In genomic region chr1:78490143-78490542, GRCm38 (mm10) we compare ENCODE assay signal across 17 mouse cellular contexts. TPM values are rescaled to one million over a fixed set of nuclear protein-coding genes. Genes with fewer than 3 reads are reported as not detected.
A peak's percentile ranks its signal among the peaks of the same experiment; 100 is the strongest.
DNase-seq lines count a peak whose midpoint lies in the region; ATAC-seq and TF ChIP-seq lines count a peak whose summit lies in the region.
"Had no signal": no experiment of that assay in that cellular context is flagged by ENCODE, and none has a peak within 500 bp of the region (broad histone marks: within the 10 kb centered on the region; RNA-seq: fewer than 3 reads in every experiment).

No protein-coding gene starts in this region.

- no peak for DNase-seq in forebrain, embryonic 10.5 days (ENCODE audit: extremely low spot score, low spot score)
- DNase-seq in forebrain, embryonic 14.5 days (ENCODE audit: low spot score), result no peak
- DNase-seq in midbrain, embryonic 10.5 days (ENCODE audit: low spot score), result no peak
- no peak for DNase-seq in midbrain, postnatal 0 days (ENCODE audit: low spot score)
- no peak for DNase-seq in embryo, embryonic 10.5 days (ENCODE audit: low spot score)
- no peak for DNase-seq in cerebellum, adult 11 months
- DNase-seq: cerebellum, adult 8-10 months; kidney, postnatal 25 days; layer of hippocampus, postnatal 36 days; lung, postnatal 4 days had no signal

- no peaks in the 10 kb centered on the region for H3K9me3 ChIP-seq in forebrain, embryonic 10.5 days
- H3K9me3 ChIP-seq in forebrain, embryonic 14.5 days (replicated peaks; ENCODE audit: control insufficient read depth, low read length), result no peaks in the 10 kb centered on the region
- no peaks in the 10 kb centered on the region for H3K9me3 ChIP-seq in midbrain, embryonic 10.5 days (replicated peaks)
- no peaks in the 10 kb centered on the region for H3K9me3 ChIP-seq in midbrain, postnatal 0 days (ENCODE audit: low read length)
- no peaks in the 10 kb centered on the region for H3K9me3 ChIP-seq in embryonic facial prominence, embryonic 15.5 days (replicated peaks)
- H3K9me3 ChIP-seq: embryonic facial prominence, embryonic 12.5 days; forebrain, embryonic 15.5 days; hindbrain, embryonic 15.5 days; limb, embryonic 15.5 days had no signal

- H3K36me3 ChIP-seq in forebrain, embryonic 10.5 days (replicated peaks), result no peaks in the 10 kb centered on the region; the same call in 1 of the 2 replicates
- H3K36me3 ChIP-seq in forebrain, embryonic 14.5 days (ENCODE audit: control insufficient read depth, insufficient read depth, low read length), result no peaks in the 10 kb centered on the region
- no peaks in the 10 kb centered on the region for H3K36me3 ChIP-seq in midbrain, embryonic 10.5 days
- no peaks in the 10 kb centered on the region for H3K36me3 ChIP-seq in midbrain, postnatal 0 days (ENCODE audit: insufficient read depth, low read length)
- H3K36me3 ChIP-seq in embryonic facial prominence, embryonic 15.5 days, result 0 out of 2 replicates have a peak, but pooled peaks cover 2% of the 10 kb centered on the region
- H3K36me3 ChIP-seq: embryonic facial prominence, embryonic 12.5 days; forebrain, embryonic 15.5 days; hindbrain, embryonic 15.5 days had no signal

- no peak for ATAC-seq in forebrain, embryonic 14.5 days
- ATAC-seq in midbrain, postnatal 0 days (ENCODE audit: low FRiP score), result no peak
- no peak for ATAC-seq in embryonic facial prominence, embryonic 15.5 days (ENCODE audit: insufficient number of reproducible peaks, low FRiP score, low TSS enrichment, low read depth)
- ATAC-seq in monocyte, adult 5-6 weeks (replicated peaks; ENCODE audit: insufficient number of reproducible peaks, low FRiP score, low TSS enrichment, poor library complexity, severe bottlenecking), result peak; percentile 27; the same call in 1 of the 2 replicates

- H3K4me1 ChIP-seq in forebrain, embryonic 10.5 days, result peaks cover 30% of the 10 kb centered on the region
- H3K4me1 ChIP-seq in forebrain, embryonic 14.5 days (ENCODE audit: control insufficient read depth, insufficient read depth, low read length), result peaks cover 5% of the 10 kb centered on the region
- H3K4me1 ChIP-seq in midbrain, embryonic 10.5 days, result peaks cover 30% of the 10 kb centered on the region
- no peaks in the 10 kb centered on the region for H3K4me1 ChIP-seq in midbrain, postnatal 0 days (ENCODE audit: insufficient read depth, low read length)
- peaks cover 25% of the 10 kb centered on the region for H3K4me1 ChIP-seq in embryonic facial prominence, embryonic 15.5 days

- peak overlapping the region; percentile 97; the same call in 1 of the 2 replicates for H3K4me3 ChIP-seq in forebrain, embryonic 10.5 days
- no peak overlapping the region for H3K4me3 ChIP-seq in forebrain, embryonic 14.5 days (ENCODE audit: low read depth, low read length)
- H3K4me3 ChIP-seq in midbrain, embryonic 10.5 days, result peak overlapping the region; percentile 80; the same call in 1 of the 2 replicates
- no peak overlapping the region for H3K4me3 ChIP-seq in midbrain, postnatal 0 days (ENCODE audit: low read depth, low read length)
- H3K4me3 ChIP-seq in embryonic facial prominence, embryonic 15.5 days (replicated peaks), result peak overlapping the region; percentile 94; the same call in 1 of the 2 replicates

- no peaks in the 10 kb centered on the region for H3K27me3 ChIP-seq in forebrain, embryonic 10.5 days (ENCODE audit: poor library complexity, severe bottlenecking)
- H3K27me3 ChIP-seq in forebrain, embryonic 14.5 days (replicated peaks; ENCODE audit: control insufficient read depth, insufficient read depth, low read length), result no peaks in the 10 kb centered on the region
- no peaks in the 10 kb centered on the region for H3K27me3 ChIP-seq in midbrain, embryonic 10.5 days (ENCODE audit: low read depth, poor library complexity, severe bottlenecking)
- H3K27me3 ChIP-seq in midbrain, postnatal 0 days (ENCODE audit: insufficient read depth, low read length), result no peaks in the 10 kb centered on the region
- no peaks in the 10 kb centered on the region for H3K27me3 ChIP-seq in embryonic facial prominence, embryonic 15.5 days
- H3K27me3 ChIP-seq: hindbrain, embryonic 15.5 days; limb, embryonic 15.5 days had no signal

- TF ChIP-seq CTCF in midbrain, postnatal 0 days (IDR thresholded peaks at IDR 0.05), result no peak

- no peak overlapping the region for H3K4me2 ChIP-seq in forebrain, embryonic 14.5 days (ENCODE audit: low read length)
- no peak overlapping the region for H3K4me2 ChIP-seq in midbrain, postnatal 0 days (ENCODE audit: low read depth, low read length, poor library complexity, severe bottlenecking)
- no peak overlapping the region for H3K4me2 ChIP-seq in embryonic facial prominence, embryonic 15.5 days (replicated peaks)

- H3K9ac ChIP-seq in forebrain, embryonic 14.5 days (ENCODE audit: low read length), result no peak overlapping the region
- H3K9ac ChIP-seq in midbrain, postnatal 0 days (replicated peaks; ENCODE audit: low read length, poor library complexity, severe bottlenecking), result no peak overlapping the region
- no peak overlapping the region for H3K9ac ChIP-seq in embryonic facial prominence, embryonic 15.5 days

- WGBS in forebrain, embryonic 10.5 days, result 81% methylated on average over 1 of the region's 1 CpGs
- 62% methylated on average over 1 of the region's 1 CpGs for WGBS in forebrain, embryonic 14.5 days
- WGBS in midbrain, embryonic 10.5 days, result 79% methylated on average over 1 of the region's 1 CpGs
- 89% methylated on average over 1 of the region's 1 CpGs for WGBS in midbrain, postnatal 0 days
- 59% methylated on average over 1 of the region's 1 CpGs for WGBS in embryonic facial prominence, embryonic 15.5 days

- no peak overlapping the region for H3K27ac ChIP-seq in forebrain, embryonic 10.5 days
- no peak overlapping the region for H3K27ac ChIP-seq in forebrain, embryonic 14.5 days (ENCODE audit: low read depth, low read length)
- H3K27ac ChIP-seq in midbrain, embryonic 10.5 days (replicated peaks), result no peak overlapping the region
- no peak overlapping the region for H3K27ac ChIP-seq in midbrain, postnatal 0 days (ENCODE audit: low read depth, low read length)
- H3K27ac ChIP-seq in embryonic facial prominence, embryonic 15.5 days (replicated peaks), result no peak overlapping the region
- H3K27ac ChIP-seq: embryonic facial prominence, embryonic 12.5 days; forebrain, embryonic 15.5 days; hindbrain, embryonic 15.5 days; limb, embryonic 15.5 days had no signal

RNA-seq across cellular contexts. Expression of gene Farsb, which starts 1.4 kb away (rescaled TPM):
- polyA plus RNA-seq in forebrain, embryonic 10.5 days (2016; fragmentation: Nextera tagmentation; extraction: Ambion mirVana), result 154 TPM in 2 replicates
- polyA plus RNA-seq in forebrain, embryonic 14.5 days (2014; fragmentation: Nextera tagmentation; extraction: Ambion mirVana), result 172 and 188 TPM in 2 replicates
- 138 and 140 TPM in 2 replicates for polyA plus RNA-seq in midbrain, embryonic 10.5 days (2016; fragmentation: Nextera tagmentation; extraction: Ambion mirVana)
- total RNA-seq in midbrain, postnatal 0 days (2014; rRNA removed), result 85.9 and 90.0 TPM in 2 replicates
- 134 and 138 TPM in 2 replicates for polyA plus RNA-seq in midbrain, postnatal 0 days (2015; fragmentation: Nextera tagmentation; extraction: Ambion mirVana)
- 121 and 123 TPM in 2 replicates for polyA plus RNA-seq in embryonic facial prominence, embryonic 15.5 days (2015; fragmentation: Nextera tagmentation; extraction: Ambion mirVana)
- 16.5 to 27.7 TPM (median 20.3 TPM) in 3 replicates for total RNA-seq in monocyte, adult 5-6 weeks (2017)

RNA-seq across cellular contexts. Expression of gene Mogat1, which starts 20.6 kb away (rescaled TPM):
- polyA plus RNA-seq in forebrain, embryonic 10.5 days (2016; fragmentation: Nextera tagmentation; extraction: Ambion mirVana), result 0.87 and 1.1 TPM in 2 replicates
- not detected in 2 replicates for polyA plus RNA-seq in forebrain, embryonic 14.5 days (2014; fragmentation: Nextera tagmentation; extraction: Ambion mirVana)
- polyA plus RNA-seq in midbrain, embryonic 10.5 days (2016; fragmentation: Nextera tagmentation; extraction: Ambion mirVana), result 0.39 and 0.91 TPM in 2 replicates
- 0.22 TPM in 1 of 2 replicates, not detected in the other for total RNA-seq in midbrain, postnatal 0 days (2014; rRNA removed)
- polyA plus RNA-seq in midbrain, postnatal 0 days (2015; fragmentation: Nextera tagmentation; extraction: Ambion mirVana), result 0.50 and 1.3 TPM in 2 replicates
- polyA plus RNA-seq in embryonic facial prominence, embryonic 15.5 days (2015; fragmentation: Nextera tagmentation; extraction: Ambion mirVana), result 0.77 and 1.4 TPM in 2 replicates
- not detected in 3 replicates for total RNA-seq in monocyte, adult 5-6 weeks (2017)
- total RNA-seq: layer of hippocampus, postnatal 36 days had no signal
- polyA plus RNA-seq: forebrain, embryonic 15.5 days; heart, embryonic 14.5 days had no signal

RNA-seq across cellular contexts. Expression of gene BC035947, which starts 21.8 kb away (rescaled TPM):
- polyA plus RNA-seq in forebrain, embryonic 10.5 days (2016; fragmentation: Nextera tagmentation; extraction: Ambion mirVana), result 0.21 and 0.37 TPM in 2 replicates
- 0.20 and 0.24 TPM in 2 replicates for polyA plus RNA-seq in forebrain, embryonic 14.5 days (2014; fragmentation: Nextera tagmentation; extraction: Ambion mirVana)
- 0.24 and 0.33 TPM in 2 replicates for polyA plus RNA-seq in midbrain, embryonic 10.5 days (2016; fragmentation: Nextera tagmentation; extraction: Ambion mirVana)
- 1.3 and 3.0 TPM in 2 replicates for total RNA-seq in midbrain, postnatal 0 days (2014; rRNA removed)
- 1.2 and 1.4 TPM in 2 replicates for polyA plus RNA-seq in midbrain, postnatal 0 days (2015; fragmentation: Nextera tagmentation; extraction: Ambion mirVana)
- 0.49 and 0.70 TPM in 2 replicates for polyA plus RNA-seq in embryonic facial prominence, embryonic 15.5 days (2015; fragmentation: Nextera tagmentation; extraction: Ambion mirVana)
- total RNA-seq in monocyte, adult 5-6 weeks (2017), result not detected in 3 replicates
- polyA plus RNA-seq: heart, embryonic 14.5 days had no signal

Comparison
In these comparisons a context has a peak if more than half of its experiments do, and no peak if none do; other contexts are left out.
1. H3K4me3 ChIP-seq: peak in forebrain, embryonic 10.5 days (single experiment), midbrain, embryonic 10.5 days (single experiment) and embryonic facial prominence, embryonic 15.5 days (single experiment); none in forebrain, embryonic 14.5 days (single experiment) and midbrain, postnatal 0 days (single experiment).